Mouse (Mus musculus) ZHBTc4 (cell line): ENCODE measurements around the gene Gja4.

ENCODE experiments used
- DNase-seq: peaks from one replicate; pipeline ENCODE4 v3.0.0-alpha.2; 2011; ENCODE audit warnings: low read depth, low spot score

The Gja4 gene

GRCm38 (mm10) chr4:127324759-127325158, 10.9 kb upstream of the Gja4 start:
- DNase-seq, result peak; percentile 97

- no peak for DNase-seq
These were observed 10.5 kb upstream of the Gja4 start for GRCm38 (mm10) chr4:127324296-127324695.

- DNase-seq, result peak; percentile 66
These were observed 9.8 kb upstream of the Gja4 start for GRCm38 (mm10) chr4:127323651-127324050.

GRCm38 (mm10) chr4:127319613-127320012, 5.8 kb upstream of the Gja4 start:
- DNase-seq, result peak; percentile 87

GRCm38 (mm10) chr4:127317143-127317542, 3.3 kb upstream of the Gja4 start:
- DNase-seq, result peak; percentile 57

- no peak for DNase-seq
These were observed 1.9 kb upstream of the Gja4 start for GRCm38 (mm10) chr4:127315753-127316152.

- no peak for DNase-seq
These were observed 746 bp upstream of the Gja4 start for GRCm38 (mm10) chr4:127314585-127314984.

- no peak for DNase-seq
These were observed 1.5 kb downstream of the Gja4 start for GRCm38 (mm10) chr4:127312349-127312748.

- no peak for DNase-seq
These were observed 2.3 kb downstream of the Gja4 start for GRCm38 (mm10) chr4:127311561-127311960.

- no peak for DNase-seq
These were observed 6.9 kb downstream of the Gja4 start for GRCm38 (mm10) chr4:127306915-127307314.

GRCm38 (mm10) chr4:127303796-127304195, 10.0 kb downstream of the Gja4 start:
- DNase-seq, result no peak

- DNase-seq, result no peak
These were observed 13.3 kb downstream of the Gja4 start for GRCm38 (mm10) chr4:127300503-127300902.

- peak; percentile 73 for DNase-seq
These were observed 21.2 kb downstream of the Gja4 start for GRCm38 (mm10) chr4:127292631-127293030.

- DNase-seq, result no peak
These were observed 24.7 kb downstream of the Gja4 start for GRCm38 (mm10) chr4:127289039-127289548.

- DNase-seq, result no peak
These were observed 26.9 kb downstream of the Gja4 start for GRCm38 (mm10) chr4:127286907-127287306.

GRCm38 (mm10) chr4:127279241-127279640, 34.6 kb downstream of the Gja4 start:
- DNase-seq, result no peak

- no peak for DNase-seq
These were observed 35.3 kb downstream of the Gja4 start for GRCm38 (mm10) chr4:127278451-127279001.

- no peak for DNase-seq
These were observed 49.7 kb downstream of the Gja4 start for GRCm38 (mm10) chr4:127264183-127264554.

- no peak for DNase-seq
These were observed 50.2 kb downstream of the Gja4 start for GRCm38 (mm10) chr4:127263438-127264182.

GRCm38 (mm10) chr4:127261601-127262000, 52.2 kb downstream of the Gja4 start:
- DNase-seq, result no peak
